Comparison of ENCODE assay signal across 9 mouse cellular contexts in genomic region chr7:25433007-25433541, GRCm38 (mm10). TPM values are rescaled to one million over a fixed set of nuclear protein-coding genes. Genes with fewer than 3 reads are reported as not detected.
DNase-seq lines count a peak whose midpoint lies in the region; ATAC-seq and TF ChIP-seq lines count a peak whose summit lies in the region.
"Had no signal": no experiment of that assay in that cellular context is flagged by ENCODE, and none has a peak within 500 bp of the region (broad histone marks: within the 10 kb centered on the region; RNA-seq: fewer than 3 reads in every experiment).

No protein-coding gene starts in this region.

- H3K27ac ChIP-seq in hindbrain, embryonic 11.5 days (ENCODE audit: low read depth, low read length) = no peak overlapping the region
- no peak overlapping the region for H3K27ac ChIP-seq in hindbrain, embryonic 13.5 days
- peak overlapping the region; percentile 69 for H3K27ac ChIP-seq in intestine, embryonic 14.5 days (ENCODE audit: low read depth)
- peak overlapping the region; percentile 28; the same call in 1 of the 2 replicates for H3K27ac ChIP-seq in neural tube, embryonic 13.5 days (replicated peaks)
- H3K27ac ChIP-seq in midbrain, postnatal 0 days (ENCODE audit: low read depth, low read length) = no peak overlapping the region

- no peak for ATAC-seq in hindbrain, embryonic 11.5 days (ENCODE audit: low FRiP score)
- ATAC-seq in hindbrain, embryonic 13.5 days (ENCODE audit: low FRiP score) = no peak
- peak; percentile 21; the same call in 1 of the 2 replicates for ATAC-seq in intestine, embryonic 14.5 days (replicated peaks; ENCODE audit: low FRiP score, low TSS enrichment, low read depth)
- ATAC-seq in neural tube, embryonic 13.5 days (ENCODE audit: low read depth) = no peak; the same call in 1 of the 2 replicates
- no peak for ATAC-seq in midbrain, postnatal 0 days (ENCODE audit: low FRiP score)

- H3K9me3 ChIP-seq in hindbrain, embryonic 11.5 days (ENCODE audit: control insufficient read depth, low read length) = no peaks in the 10 kb centered on the region
- no peaks in the 10 kb centered on the region for H3K9me3 ChIP-seq in hindbrain, embryonic 13.5 days
- H3K9me3 ChIP-seq in intestine, embryonic 14.5 days (ENCODE audit: control insufficient read depth, low read length) = no peaks in the 10 kb centered on the region
- H3K9me3 ChIP-seq in neural tube, embryonic 13.5 days = no peaks in the 10 kb centered on the region
- H3K9me3 ChIP-seq in midbrain, postnatal 0 days (ENCODE audit: low read length) = no peaks in the 10 kb centered on the region

- no peaks in the 10 kb centered on the region for H3K36me3 ChIP-seq in hindbrain, embryonic 11.5 days (ENCODE audit: control insufficient read depth, insufficient read depth, low read length)
- H3K36me3 ChIP-seq in hindbrain, embryonic 13.5 days = no peaks in the 10 kb centered on the region
- H3K36me3 ChIP-seq in intestine, embryonic 14.5 days (ENCODE audit: control insufficient read depth, insufficient read depth, low read length) = no peaks in the 10 kb centered on the region
- no peaks in the 10 kb centered on the region for H3K36me3 ChIP-seq in neural tube, embryonic 13.5 days
- no peaks in the 10 kb centered on the region for H3K36me3 ChIP-seq in midbrain, postnatal 0 days (ENCODE audit: insufficient read depth, low read length)

- H3K27me3 ChIP-seq in hindbrain, embryonic 11.5 days (ENCODE audit: control insufficient read depth, insufficient read depth, low read length) = no peaks in the 10 kb centered on the region
- no peaks in the 10 kb centered on the region for H3K27me3 ChIP-seq in hindbrain, embryonic 13.5 days
- no peaks in the 10 kb centered on the region for H3K27me3 ChIP-seq in intestine, embryonic 14.5 days (replicated peaks; ENCODE audit: control insufficient read depth, insufficient read depth, low read length)
- H3K27me3 ChIP-seq in neural tube, embryonic 13.5 days = no peaks in the 10 kb centered on the region
- no peaks in the 10 kb centered on the region for H3K27me3 ChIP-seq in midbrain, postnatal 0 days (ENCODE audit: insufficient read depth, low read length)

- no peak overlapping the region for H3K9ac ChIP-seq in hindbrain, embryonic 11.5 days (ENCODE audit: low read depth, low read length)
- no peak overlapping the region for H3K9ac ChIP-seq in hindbrain, embryonic 13.5 days
- no peak overlapping the region for H3K9ac ChIP-seq in intestine, embryonic 14.5 days (ENCODE audit: low read length)
- no peak overlapping the region for H3K9ac ChIP-seq in neural tube, embryonic 13.5 days
- no peak overlapping the region for H3K9ac ChIP-seq in midbrain, postnatal 0 days (replicated peaks; ENCODE audit: low read length, poor library complexity, severe bottlenecking)

- no peak for TF ChIP-seq CTCF in midbrain, postnatal 0 days (IDR thresholded peaks at IDR 0.05)

- H3K4me1 ChIP-seq in hindbrain, embryonic 11.5 days (replicated peaks; ENCODE audit: control insufficient read depth, insufficient read depth, low read length) = 0 out of 2 replicates have a peak, but pooled peaks cover 4% of the 10 kb centered on the region
- peaks cover 8% of the 10 kb centered on the region for H3K4me1 ChIP-seq in hindbrain, embryonic 13.5 days (replicated peaks)
- H3K4me1 ChIP-seq in intestine, embryonic 14.5 days (replicated peaks; ENCODE audit: control insufficient read depth, insufficient read depth, low read length) = peaks cover 10% of the 10 kb centered on the region
- H3K4me1 ChIP-seq in neural tube, embryonic 13.5 days (replicated peaks) = peaks cover 12% of the 10 kb centered on the region
- H3K4me1 ChIP-seq in midbrain, postnatal 0 days (ENCODE audit: insufficient read depth, low read length) = no peaks in the 10 kb centered on the region

- H3K4me2 ChIP-seq in hindbrain, embryonic 11.5 days (replicated peaks; ENCODE audit: low read depth, low read length) = no peak overlapping the region
- H3K4me2 ChIP-seq in hindbrain, embryonic 13.5 days = no peak overlapping the region
- no peak overlapping the region for H3K4me2 ChIP-seq in intestine, embryonic 14.5 days (ENCODE audit: low read length)
- no peak overlapping the region for H3K4me2 ChIP-seq in neural tube, embryonic 13.5 days
- H3K4me2 ChIP-seq in midbrain, postnatal 0 days (ENCODE audit: low read depth, low read length, poor library complexity, severe bottlenecking) = no peak overlapping the region

- WGBS in hindbrain, embryonic 11.5 days = 13% methylated on average over 5 of the region's 5 CpGs
- WGBS in hindbrain, embryonic 13.5 days = 7% methylated on average over 5 of the region's 5 CpGs
- WGBS in intestine, embryonic 14.5 days = 16% methylated on average over 5 of the region's 5 CpGs
- 6% methylated on average over 5 of the region's 5 CpGs for WGBS in neural tube, embryonic 13.5 days
- 11% methylated on average over 5 of the region's 5 CpGs for WGBS in midbrain, postnatal 0 days

- peak; percentile 20 for DNase-seq in hindbrain, embryonic 11.5 days (ENCODE audit: low spot score)
- DNase-seq in ZHBTc4 (ENCODE audit: low read depth, low spot score) = peak; percentile 98
- no peak for DNase-seq in intestine, embryonic 14.5 days (ENCODE audit: low spot score)
- DNase-seq in urinary bladder, postnatal 36 days (ENCODE audit: low spot score in 2 of 2) = no peak
- no peak for DNase-seq in urinary bladder, postnatal 14 days (ENCODE audit: low spot score)
- no peak for DNase-seq in midbrain, postnatal 0 days (ENCODE audit: low spot score)

- no peak overlapping the region for H3K4me3 ChIP-seq in hindbrain, embryonic 11.5 days (ENCODE audit: low read depth, low read length)
- H3K4me3 ChIP-seq in hindbrain, embryonic 13.5 days = no peak overlapping the region
- H3K4me3 ChIP-seq in intestine, embryonic 14.5 days (ENCODE audit: low read depth, low read length) = no peak overlapping the region
- H3K4me3 ChIP-seq in neural tube, embryonic 13.5 days = no peak overlapping the region
- H3K4me3 ChIP-seq in midbrain, postnatal 0 days (ENCODE audit: low read depth, low read length) = no peak overlapping the region

RNA-seq across cellular contexts. Expression of gene Cxcl17, which starts 20.4 kb away (rescaled TPM):
- 0.28 TPM in 1 of 2 replicates, not detected in the other for polyA plus RNA-seq in hindbrain, embryonic 11.5 days (2014; fragmentation: Nextera tagmentation; extraction: Ambion mirVana)
- polyA plus RNA-seq in hindbrain, embryonic 13.5 days (2015; fragmentation: Nextera tagmentation; extraction: Ambion mirVana) = 0.23 and 0.82 TPM in 2 replicates
- 0.42 TPM in 1 of 2 replicates, not detected in the other for polyA plus RNA-seq in intestine, embryonic 14.5 days (2014; fragmentation: Nextera tagmentation; extraction: Ambion mirVana)
- 0.41 and 0.63 TPM in 2 replicates for polyA plus RNA-seq in neural tube, embryonic 13.5 days (2015; fragmentation: Nextera tagmentation; extraction: Ambion mirVana)
- total RNA-seq in midbrain, postnatal 0 days (2014; rRNA removed) = not detected in 2 replicates
- polyA plus RNA-seq in midbrain, postnatal 0 days (2015; fragmentation: Nextera tagmentation; extraction: Ambion mirVana) = 0.38 and 0.57 TPM in 2 replicates
- total RNA-seq: left cerebral cortex, postnatal 10 days had no signal

RNA-seq across cellular contexts. Expression of gene Lipe, which starts 34.6 kb away (rescaled TPM):
- polyA plus RNA-seq in hindbrain, embryonic 11.5 days (2014; fragmentation: Nextera tagmentation; extraction: Ambion mirVana) = 2.6 and 3.3 TPM in 2 replicates
- 9.8 and 10.6 TPM in 2 replicates for polyA plus RNA-seq in hindbrain, embryonic 13.5 days (2015; fragmentation: Nextera tagmentation; extraction: Ambion mirVana)
- polyA plus RNA-seq in intestine, embryonic 14.5 days (2014; fragmentation: Nextera tagmentation; extraction: Ambion mirVana) = 3.6 and 4.9 TPM in 2 replicates
- polyA plus RNA-seq in neural tube, embryonic 13.5 days (2015; fragmentation: Nextera tagmentation; extraction: Ambion mirVana) = 9.9 and 11.4 TPM in 2 replicates
- total RNA-seq in midbrain, postnatal 0 days (2014; rRNA removed) = 10.6 and 11.6 TPM in 2 replicates
- polyA plus RNA-seq in midbrain, postnatal 0 days (2015; fragmentation: Nextera tagmentation; extraction: Ambion mirVana) = 6.9 and 7.6 TPM in 2 replicates

RNA-seq across cellular contexts. Expression of gene Ceacam1, which starts 44.3 kb away (rescaled TPM):
- 0.74 and 1.4 TPM in 2 replicates for polyA plus RNA-seq in hindbrain, embryonic 11.5 days (2014; fragmentation: Nextera tagmentation; extraction: Ambion mirVana)
- polyA plus RNA-seq in hindbrain, embryonic 13.5 days (2015; fragmentation: Nextera tagmentation; extraction: Ambion mirVana) = 0.88 and 0.96 TPM in 2 replicates
- 12.0 and 13.1 TPM in 2 replicates for polyA plus RNA-seq in intestine, embryonic 14.5 days (2014; fragmentation: Nextera tagmentation; extraction: Ambion mirVana)
- 1.5 and 2.2 TPM in 2 replicates for polyA plus RNA-seq in neural tube, embryonic 13.5 days (2015; fragmentation: Nextera tagmentation; extraction: Ambion mirVana)
- 1.4 and 2.9 TPM in 2 replicates for total RNA-seq in midbrain, postnatal 0 days (2014; rRNA removed)
- 0.84 and 0.94 TPM in 2 replicates for polyA plus RNA-seq in midbrain, postnatal 0 days (2015; fragmentation: Nextera tagmentation; extraction: Ambion mirVana)

Comparison
In these comparisons a context has a peak if more than half of its experiments do, and no peak if none do; other contexts are left out.
1. DNase-seq: peak in hindbrain, embryonic 11.5 days (single experiment) and ZHBTc4 (single experiment); none in intestine, embryonic 14.5 days (single experiment), urinary bladder, postnatal 36 days (0 of 2), urinary bladder, postnatal 14 days (single experiment) and midbrain, postnatal 0 days (single experiment).
2. H3K27ac ChIP-seq: peak in intestine, embryonic 14.5 days (single experiment) and neural tube, embryonic 13.5 days (single experiment); none in hindbrain, embryonic 11.5 days (single experiment), hindbrain, embryonic 13.5 days (single experiment) and midbrain, postnatal 0 days (single experiment).